Mouse (Mus musculus) hindbrain, embryonic 12.5 days (tissue): ENCODE data around the gene Dph1. TPM values are rescaled to one million over a fixed set of nuclear protein-coding genes. Genes with fewer than 3 reads are reported as not detected.

Experiments
- ATAC-seq: fragments of 200-750 bp; cut with Nextera tagmentation; 2 replicates; pipeline ENCODE4 v1.8.0; 2017; ENCODE audit warnings: moderate TSS enrichment; ENCODE audit not compliant: low FRiP score
- H3K27ac ChIP-seq: fragments of 300-500 bp; sonication (generic); 2 replicates; pipeline ENCODE4 v1.5.1; 2016; ENCODE audit warnings: mild to moderate bottlenecking
- H3K27me3 ChIP-seq: fragments of 300-500 bp; sonication (generic); 2 replicates; pipeline ENCODE4 v1.6.1; 2016; ENCODE audit warnings: mild to moderate bottlenecking
- H3K36me3 ChIP-seq: fragments of 300-500 bp; sonication (generic); 2 replicates; pipeline ENCODE4 v1.6.1; 2016; ENCODE audit warnings: mild to moderate bottlenecking
- H3K4me1 ChIP-seq: fragments of 300-500 bp; sonication (generic); 2 replicates; pipeline ENCODE4 v1.6.1; 2016
- H3K4me2 ChIP-seq: fragments of 300-500 bp; sonication (generic); replicated peaks from 2 replicates; pipeline ENCODE4 v1.6.1; 2016; ENCODE audit warnings: mild to moderate bottlenecking
- H3K4me3 ChIP-seq: fragments of 300-500 bp; sonication (generic); 2 replicates; pipeline ENCODE4 v1.5.1; 2016; ENCODE audit warnings: mild to moderate bottlenecking
- H3K9ac ChIP-seq: fragments of 300-500 bp; sonication (generic); 2 replicates; pipeline ENCODE4 v1.6.1; 2016; ENCODE audit warnings: mild to moderate bottlenecking, moderate library complexity
- H3K9me3 ChIP-seq: fragments of 300-500 bp; sonication (generic); replicated peaks from 2 replicates; pipeline ENCODE4 v1.6.1; 2016; ENCODE audit warnings: mild to moderate bottlenecking
- WGBS: fragments of 180-500 bp; shearing (Covaris S2); methylation state at CpG from one replicate; pipeline ENCODE4 v1.1.7; 2016; 5-methylcytosine and 5-hydroxymethylcytosine counted together
- polyA plus RNA-seq: library from polyadenylated mRNA; unstranded; fragments of >200 nt; fragmentation: Nextera tagmentation; extraction: Ambion mirVana; gene quantifications from 2 replicates; pipeline ENCODE4 v1.2.1, GENCODE M21; 2016

Gene Dph1
- polyA plus RNA-seq, 1 experiment from 2014 or later: 18.6 TPM

- no peaks in the 10 kb centered on the region for H3K9me3 ChIP-seq
- peak overlapping the region; percentile 44 for H3K9ac ChIP-seq
- ATAC-seq: peak; percentile 69
- 17% methylated on average over 13 of the region's 13 CpGs for WGBS
- peaks cover 19% of the 10 kb centered on the region for H3K27me3 ChIP-seq
- H3K4me1 ChIP-seq: peaks cover 31% of the 10 kb centered on the region
- H3K4me2 ChIP-seq: peak overlapping the region; percentile 61
- H3K27ac ChIP-seq: peak overlapping the region; percentile 70; the same call in 1 of the 2 replicates
- no peaks in the 10 kb centered on the region for H3K36me3 ChIP-seq
- H3K4me3 ChIP-seq: peak overlapping the region; percentile 29
Measured at GRCm38 (mm10) chr11:75214081-75214950, 23.3 kb upstream of the Dph1 start.

- H3K36me3 ChIP-seq: no peaks in the 10 kb centered on the region
- peaks cover 19% of the 10 kb centered on the region for H3K27me3 ChIP-seq
- H3K9me3 ChIP-seq: no peaks in the 10 kb centered on the region
- H3K4me2 ChIP-seq: peak overlapping the region; percentile 61
- 2% methylated on average over 34 of the region's 35 CpGs for WGBS
- peak; percentile 75 for ATAC-seq
- peak overlapping the region; percentile 29 for H3K4me3 ChIP-seq
- peaks cover 31% of the 10 kb centered on the region for H3K4me1 ChIP-seq
- H3K9ac ChIP-seq: peak overlapping the region; percentile 44
- peak overlapping the region; percentile 70 for H3K27ac ChIP-seq
Measured at GRCm38 (mm10) chr11:75213372-75214080, 22.5 kb upstream of the Dph1 start.

GRCm38 (mm10) chr11:75212876-75213275 lies 21.8 kb upstream of the Dph1 start:
- Histone ChIP-seq H3K4me3 (no peak overlapping the region), H3K9ac (no peak overlapping the region), H3K4me1 (peaks cover 31% of the 10 kb centered on the region), H3K36me3 (no peaks in the 10 kb centered on the region), H3K9me3 (no peaks in the 10 kb centered on the region), H3K27ac (peak overlapping the region; percentile 17; the same call in 1 of the 2 replicates), H3K4me2 (peak overlapping the region; percentile 61; the same call in 1 of the 2 replicates), H3K27me3 (peaks cover 19% of the 10 kb centered on the region)
- ATAC-seq: no peak
- 49% methylated on average over 3 of the region's 3 CpGs for WGBS

GRCm38 (mm10) chr11:75212031-75212667 lies 21.1 kb upstream of the Dph1 start:
- peaks cover 31% of the 10 kb centered on the region for H3K4me1 ChIP-seq
- no peak overlapping the region; the same call in 1 of the 2 replicates for H3K27ac ChIP-seq
- H3K9me3 ChIP-seq: no peaks in the 10 kb centered on the region
- H3K36me3 ChIP-seq: no peaks in the 10 kb centered on the region
- peaks cover 19% of the 10 kb centered on the region for H3K27me3 ChIP-seq
- H3K9ac ChIP-seq: no peak overlapping the region
- 43% methylated on average over 8 of the region's 8 CpGs for WGBS
- H3K4me2 ChIP-seq: no peak overlapping the region
- ATAC-seq: no peak
- H3K4me3 ChIP-seq: no peak overlapping the region

- H3K27ac ChIP-seq: no peak overlapping the region
Measured at GRCm38 (mm10) chr11:75210755-75211154, 19.7 kb upstream of the Dph1 start.

GRCm38 (mm10) chr11:75210093-75210492 lies 19.1 kb upstream of the Dph1 start:
- no peaks in the 10 kb centered on the region for H3K9me3 ChIP-seq
- H3K27me3 ChIP-seq: peaks cover 14% of the 10 kb centered on the region; the same call in 1 of the 2 replicates
- H3K4me2 ChIP-seq: no peak overlapping the region
- no peak overlapping the region for H3K27ac ChIP-seq
- no peak overlapping the region for H3K9ac ChIP-seq
- no peak overlapping the region for H3K4me3 ChIP-seq
- peaks cover 25% of the 10 kb centered on the region for H3K4me1 ChIP-seq
- WGBS: 66% methylated on average over 4 of the region's 4 CpGs
- no peaks in the 10 kb centered on the region for H3K36me3 ChIP-seq
- ATAC-seq: no peak

More at GRCm38 (mm10) chr11:75210755-75211154, 19.7 kb upstream of the Dph1 start:
- 42% methylated on average over 6 of the region's 6 CpGs for WGBS
- no peak for ATAC-seq
- H3K9me3 ChIP-seq: no peaks in the 10 kb centered on the region
- H3K36me3 ChIP-seq: no peaks in the 10 kb centered on the region
- H3K4me2 ChIP-seq: no peak overlapping the region
- H3K4me3 ChIP-seq: no peak overlapping the region
- peaks cover 18% of the 10 kb centered on the region for H3K27me3 ChIP-seq
- no peak overlapping the region for H3K9ac ChIP-seq
- H3K4me1 ChIP-seq: peaks cover 29% of the 10 kb centered on the region

GRCm38 (mm10) chr11:75209363-75209762 lies 18.3 kb upstream of the Dph1 start:
- Histone ChIP-seq H3K4me1 (peaks cover 23% of the 10 kb centered on the region), H3K9me3 (no peaks in the 10 kb centered on the region), H3K27ac (no peak overlapping the region), H3K4me3 (no peak overlapping the region), H3K27me3 (0 out of 2 replicates have a peak, but pooled peaks cover 9% of the 10 kb centered on the region), H3K4me2 (no peak overlapping the region), H3K36me3 (no peaks in the 10 kb centered on the region), H3K9ac (no peak overlapping the region)
- 80% methylated on average over 4 of the region's 4 CpGs for WGBS
- no peak for ATAC-seq

- H3K9ac ChIP-seq: no peak overlapping the region
- H3K4me3 ChIP-seq: no peak overlapping the region
- no peaks in the 10 kb centered on the region for H3K9me3 ChIP-seq
- ATAC-seq: no peak
- H3K27me3 ChIP-seq: 0 out of 2 replicates have a peak, but pooled peaks cover 4% of the 10 kb centered on the region
- WGBS: 86% methylated on average over 4 of the region's 4 CpGs
- H3K27ac ChIP-seq: no peak overlapping the region
- H3K4me2 ChIP-seq: no peak overlapping the region
- peaks cover 10% of the 10 kb centered on the region; the same call in 1 of the 2 replicates for H3K4me1 ChIP-seq
- H3K36me3 ChIP-seq: no peaks in the 10 kb centered on the region
Measured at GRCm38 (mm10) chr11:75206347-75206746, 15.3 kb upstream of the Dph1 start.

GRCm38 (mm10) chr11:75204472-75204871 lies 13.4 kb upstream of the Dph1 start:
- Histone ChIP-seq H3K9me3 (no peaks in the 10 kb centered on the region), H3K27me3 (0 out of 2 replicates have a peak, but pooled peaks cover 14% of the 10 kb centered on the region), H3K27ac (no peak overlapping the region), H3K4me3 (no peak overlapping the region), H3K36me3 (no peaks in the 10 kb centered on the region), H3K4me2 (no peak overlapping the region), H3K4me1 (peaks cover 13% of the 10 kb centered on the region; the same call in 1 of the 2 replicates), H3K9ac (no peak overlapping the region)
- no peak for ATAC-seq
- 42% methylated on average over 9 of the region's 9 CpGs for WGBS

- Histone ChIP-seq H3K9ac (no peak overlapping the region), H3K4me3 (no peak overlapping the region), H3K36me3 (no peaks in the 10 kb centered on the region), H3K9me3 (no peaks in the 10 kb centered on the region), H3K4me2 (no peak overlapping the region), H3K27me3 (peaks cover 19% of the 10 kb centered on the region), H3K4me1 (peaks cover 13% of the 10 kb centered on the region; the same call in 1 of the 2 replicates), H3K27ac (no peak overlapping the region)
- ATAC-seq: no peak
- WGBS: 87% methylated on average over 4 of the region's 4 CpGs
Measured at GRCm38 (mm10) chr11:75203926-75204325, 12.9 kb upstream of the Dph1 start.

- Histone ChIP-seq H3K4me1 (peaks cover 13% of the 10 kb centered on the region; the same call in 1 of the 2 replicates), H3K27ac (no peak overlapping the region), H3K4me3 (no peak overlapping the region), H3K36me3 (no peaks in the 10 kb centered on the region), H3K9ac (no peak overlapping the region), H3K4me2 (no peak overlapping the region), H3K9me3 (no peaks in the 10 kb centered on the region), H3K27me3 (peaks cover 40% of the 10 kb centered on the region)
- WGBS: 56% methylated on average over 8 of the region's 8 CpGs
- no peak for ATAC-seq
Measured at GRCm38 (mm10) chr11:75201721-75202120, 10.7 kb upstream of the Dph1 start.

- H3K27me3 ChIP-seq: peaks cover 48% of the 10 kb centered on the region
- no peak overlapping the region for H3K9ac ChIP-seq
- H3K4me3 ChIP-seq: no peak overlapping the region
- H3K27ac ChIP-seq: no peak overlapping the region
- 92% methylated on average over 12 of the region's 12 CpGs for WGBS
- H3K4me1 ChIP-seq: peaks cover 16% of the 10 kb centered on the region; the same call in 1 of the 2 replicates
- no peaks in the 10 kb centered on the region for H3K9me3 ChIP-seq
- ATAC-seq: no peak
- no peaks in the 10 kb centered on the region for H3K36me3 ChIP-seq
- no peak overlapping the region for H3K4me2 ChIP-seq
Measured at GRCm38 (mm10) chr11:75200935-75201334, 9.9 kb upstream of the Dph1 start.
